ENCODE assay signal across 32 mouse cellular contexts in the genomic region with DNA sequence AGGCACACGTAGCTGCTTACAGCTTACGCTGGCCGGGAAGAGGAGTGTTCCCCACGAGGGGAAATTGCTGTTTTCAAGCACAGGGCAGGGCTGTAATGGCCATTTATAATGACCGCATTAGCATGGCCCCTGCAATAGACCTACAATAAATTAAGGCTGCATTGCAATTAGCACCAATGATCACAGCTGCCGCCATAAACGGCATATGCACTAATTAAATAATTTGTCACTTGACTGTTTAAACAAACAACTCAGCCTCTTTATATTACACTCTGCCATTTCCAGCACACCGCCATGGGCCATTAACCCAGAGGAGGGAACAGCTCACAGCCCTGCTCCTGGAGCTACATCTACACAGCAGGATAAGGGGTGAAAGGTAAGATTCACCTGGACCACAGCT. TPM values are rescaled to one million over a fixed set of nuclear protein-coding genes. Genes with fewer than 3 reads are reported as not detected.
A peak's percentile ranks its signal among the peaks of the same experiment; 100 is the strongest.
DNase-seq lines count a peak whose midpoint lies in the region; ATAC-seq lines count a peak whose summit lies in the region.
"Had no signal": no experiment of that assay in that cellular context is flagged by ENCODE, and none has a peak within 500 bp of the region (broad histone marks: within the 10 kb centered on the region; RNA-seq: fewer than 3 reads in every experiment).

No protein-coding gene starts in this region.

- ATAC-seq in forebrain, embryonic 11.5 days (replicated peaks; ENCODE audit: low FRiP score), result peak; percentile 16; the same call in 1 of the 2 replicates
- ATAC-seq in kidney, embryonic 15.5 days (replicated peaks; ENCODE audit: low FRiP score), result peak; percentile 60; the same call in 1 of the 2 replicates
- ATAC-seq in heart, embryonic 11.5 days (replicated peaks; ENCODE audit: insufficient number of reproducible peaks, low FRiP score, low TSS enrichment), result no peak
- ATAC-seq: intestine, embryonic 15.5 days; midbrain, embryonic 13.5 days had no signal

- no peaks in the 10 kb centered on the region for H3K36me3 ChIP-seq in forebrain, embryonic 11.5 days (ENCODE audit: control insufficient read depth, insufficient read depth, low read length)
- no peaks in the 10 kb centered on the region for H3K36me3 ChIP-seq in forebrain, embryonic 10.5 days (replicated peaks)
- no peaks in the 10 kb centered on the region for H3K36me3 ChIP-seq in kidney, embryonic 15.5 days
- no peaks in the 10 kb centered on the region for H3K36me3 ChIP-seq in heart, embryonic 11.5 days (ENCODE audit: control insufficient read depth, insufficient read depth, low read length)
- H3K36me3 ChIP-seq: embryonic facial prominence, embryonic 13.5 days; heart, embryonic 12.5 days; hindbrain, embryonic 15.5 days; intestine, embryonic 15.5 days; limb, embryonic 10.5 days; midbrain, embryonic 13.5 days had no signal

- H3K4me3 ChIP-seq in forebrain, embryonic 11.5 days (ENCODE audit: low read depth, low read length), result no peak overlapping the region
- no peak overlapping the region for H3K4me3 ChIP-seq in forebrain, embryonic 10.5 days
- H3K4me3 ChIP-seq in kidney, embryonic 15.5 days (replicated peaks), result no peak overlapping the region
- H3K4me3 ChIP-seq in heart, embryonic 11.5 days (ENCODE audit: low read depth, low read length), result no peak overlapping the region
- H3K4me3 ChIP-seq: embryonic facial prominence, embryonic 13.5 days; erythroblast, embryonic 14.5 days; heart, embryonic 12.5 days; hindbrain, embryonic 15.5 days; intestine, embryonic 15.5 days; layer of hippocampus, adult 2 months; limb, embryonic 10.5 days; midbrain, embryonic 13.5 days had no signal

- peaks cover 33% of the 10 kb centered on the region for H3K4me1 ChIP-seq in forebrain, embryonic 11.5 days (replicated peaks; ENCODE audit: control insufficient read depth, insufficient read depth, low read length)
- peaks cover 60% of the 10 kb centered on the region for H3K4me1 ChIP-seq in forebrain, embryonic 10.5 days
- H3K4me1 ChIP-seq in kidney, embryonic 15.5 days, result peaks cover 6% of the 10 kb centered on the region; the same call in 1 of the 2 replicates
- H3K4me1 ChIP-seq in heart, embryonic 11.5 days (ENCODE audit: control insufficient read depth, insufficient read depth, low read length), result peaks cover 3% of the 10 kb centered on the region; the same call in 1 of the 2 replicates
- H3K4me1 ChIP-seq: intestine, embryonic 15.5 days had no signal

- peaks cover 42% of the 10 kb centered on the region for H3K27me3 ChIP-seq in forebrain, embryonic 11.5 days (ENCODE audit: control insufficient read depth, insufficient read depth, low read length)
- H3K27me3 ChIP-seq in forebrain, embryonic 10.5 days (ENCODE audit: poor library complexity, severe bottlenecking), result peaks cover 94% of the 10 kb centered on the region
- H3K27me3 ChIP-seq in kidney, embryonic 15.5 days, result peaks cover 97% of the 10 kb centered on the region
- no peaks in the 10 kb centered on the region for H3K27me3 ChIP-seq in heart, embryonic 11.5 days (ENCODE audit: control insufficient read depth, insufficient read depth, low read length)
- H3K27me3 ChIP-seq: heart, embryonic 12.5 days had no signal

- WGBS in forebrain, embryonic 11.5 days, result 59% methylated on average over 8 of the region's 8 CpGs
- WGBS in forebrain, embryonic 10.5 days, result 78% methylated on average over 8 of the region's 8 CpGs
- 4% methylated on average over 8 of the region's 8 CpGs for WGBS in kidney, embryonic 15.5 days
- 81% methylated on average over 8 of the region's 8 CpGs for WGBS in heart, embryonic 11.5 days (ENCODE audit: insufficient replicate concordance)

- H3K27ac ChIP-seq in forebrain, embryonic 11.5 days (ENCODE audit: low read depth, low read length), result no peak overlapping the region
- H3K27ac ChIP-seq in forebrain, embryonic 10.5 days, result no peak overlapping the region
- H3K27ac ChIP-seq in kidney, embryonic 15.5 days, result no peak overlapping the region
- no peak overlapping the region for H3K27ac ChIP-seq in heart, embryonic 11.5 days (ENCODE audit: low read depth, low read length)
- H3K27ac ChIP-seq: embryonic facial prominence, embryonic 13.5 days; hindbrain, embryonic 15.5 days; intestine, embryonic 15.5 days; layer of hippocampus, adult 2 months; limb, embryonic 10.5 days; macrophage; midbrain, embryonic 13.5 days; stomach, postnatal 0 days had no signal

- no peak overlapping the region for H3K9ac ChIP-seq in forebrain, embryonic 11.5 days (ENCODE audit: low read length)
- no peak overlapping the region for H3K9ac ChIP-seq in kidney, embryonic 15.5 days
- H3K9ac ChIP-seq in heart, embryonic 11.5 days (ENCODE audit: low read depth, low read length), result no peak overlapping the region
- H3K9ac ChIP-seq: embryonic facial prominence, embryonic 13.5 days; heart, embryonic 12.5 days; hindbrain, embryonic 15.5 days; intestine, embryonic 15.5 days; midbrain, embryonic 13.5 days had no signal

- H3K9me3 ChIP-seq in forebrain, embryonic 11.5 days (ENCODE audit: control insufficient read depth, low read length), result no peaks in the 10 kb centered on the region
- no peaks in the 10 kb centered on the region for H3K9me3 ChIP-seq in forebrain, embryonic 10.5 days
- H3K9me3 ChIP-seq in kidney, embryonic 15.5 days (replicated peaks), result no peaks in the 10 kb centered on the region
- no peaks in the 10 kb centered on the region for H3K9me3 ChIP-seq in heart, embryonic 11.5 days (replicated peaks; ENCODE audit: control insufficient read depth, low read length)
- H3K9me3 ChIP-seq: embryonic facial prominence, embryonic 13.5 days; heart, embryonic 12.5 days; hindbrain, embryonic 15.5 days; intestine, embryonic 15.5 days; limb, embryonic 10.5 days; midbrain, embryonic 13.5 days had no signal

- H3K4me2 ChIP-seq in forebrain, embryonic 11.5 days (ENCODE audit: low read depth, low read length, severe bottlenecking), result no peak overlapping the region
- H3K4me2 ChIP-seq in kidney, embryonic 15.5 days, result no peak overlapping the region
- no peak overlapping the region for H3K4me2 ChIP-seq in heart, embryonic 11.5 days
- H3K4me2 ChIP-seq: embryonic facial prominence, embryonic 13.5 days; heart, embryonic 12.5 days; hindbrain, embryonic 15.5 days; intestine, embryonic 15.5 days; midbrain, embryonic 13.5 days had no signal

- peak; percentile 44 for DNase-seq in forebrain, embryonic 11.5 days (ENCODE audit: low spot score)
- DNase-seq in forebrain, embryonic 10.5 days (ENCODE audit: extremely low spot score, low spot score), result no peak
- no peak for DNase-seq in kidney, adult 9 months
- peak; percentile 75 for DNase-seq in retina, postnatal 1 day
- DNase-seq in retina, embryonic 14.5 days (ENCODE audit: low spot score), result no peak
- no peak for DNase-seq in gastrocnemius, postnatal 10 days
- DNase-seq: adrenal gland, postnatal 10 days; cerebellum, adult 2 months; cerebellum, postnatal 25 days; embryo, embryonic 11 days; gastrocnemius, postnatal 14 days; heart, adult 11 months; heart, postnatal 10 days; kidney, postnatal 10 days; thymus, adult 2 months; thymus, postnatal 4 days had no signal

RNA-seq across cellular contexts. Expression of gene Olig2, which starts 49.4 kb away (rescaled TPM):
- polyA plus RNA-seq in forebrain, embryonic 11.5 days (2014; fragmentation: Nextera tagmentation; extraction: Ambion mirVana), result 20.3 and 27.4 TPM in 2 replicates
- 10.5 and 11.2 TPM in 2 replicates for polyA plus RNA-seq in forebrain, embryonic 10.5 days (2016; fragmentation: Nextera tagmentation; extraction: Ambion mirVana)
- polyA plus RNA-seq in kidney, embryonic 15.5 days (2015; fragmentation: Nextera tagmentation; extraction: Ambion mirVana), result not detected in 2 replicates
- polyA plus RNA-seq in heart, embryonic 11.5 days (2014; fragmentation: Nextera tagmentation; extraction: Ambion mirVana), result 0.06 TPM in 1 of 2 replicates, not detected in the other
- total RNA-seq in gastrocnemius, postnatal 10 days (2021), result not detected
- total RNA-seq: adrenal gland, postnatal 10 days; gastrocnemius, postnatal 14 days; heart, postnatal 10 days; liver, adult 2 months; monocyte, adult 5-6 weeks had no signal
- polyA plus RNA-seq: erythroblast, embryonic 14.5 days; heart, embryonic 12.5 days; intestine, embryonic 15.5 days; limb, embryonic 10.5 days; liver, adult 2 months; liver, embryonic 16.5 days; lung, embryonic 16.5 days; macrophage; stomach, postnatal 0 days had no signal

Comparison
In these comparisons a context has a peak if more than half of its experiments do, and no peak if none do; other contexts are left out.
1. DNase-seq: peak in forebrain, embryonic 11.5 days (single experiment) and retina, postnatal 1 day (single experiment); none in forebrain, embryonic 10.5 days (single experiment), kidney, adult 9 months (single experiment), retina, embryonic 14.5 days (single experiment) and gastrocnemius, postnatal 10 days (single experiment).
2. RNA of gene Olig2, which starts 49.4 kb away (polyA plus RNA-seq): 20.3 to 27.4 TPM in forebrain, embryonic 11.5 days and 10.5 to 11.2 TPM in forebrain, embryonic 10.5 days; 0.06 TPM in heart, embryonic 11.5 days and not detected in kidney, embryonic 15.5 days; every median in the first group is over 10 times any median in the second.